Comparison of ENCODE assay signal across 8 mouse cellular contexts in genomic region chr7:19295503-19296185, GRCm38 (mm10). TPM values are rescaled to one million over a fixed set of nuclear protein-coding genes. Genes with fewer than 3 reads are reported as not detected.
DNase-seq lines count a peak whose midpoint lies in the region; ATAC-seq and TF ChIP-seq lines count a peak whose summit lies in the region.

No protein-coding gene starts in this region.

- WGBS in lung, embryonic 14.5 days: 13% methylated on average over 22 of the region's 22 CpGs
- 7% methylated on average over 21 of the region's 22 CpGs for WGBS in thymus, adult 2 months

- peak; percentile 74 to 80 (median 78) for TF ChIP-seq CTCF in MEL (IDR thresholded peaks at IDR 0.05 in 2 of 3, conservative IDR thresholded peaks at IDR 0.05 in 1 of 3; ENCODE audit: control insufficient read depth in 1 of 3, insufficient read depth in 1 of 3, low read depth in 2 of 3, low read length in 3 of 3, poor library complexity in 1 of 3, severe bottlenecking in 1 of 3)
- peak; percentile 97 for TF ChIP-seq CTCF in lung, embryonic 14.5 days (IDR thresholded peaks at IDR 0.05; ENCODE audit: low read depth)
- TF ChIP-seq CTCF in thymus, adult 2 months (IDR thresholded peaks at IDR 0.05; ENCODE audit: borderline replicate concordance, control insufficient read depth, extremely low read depth, insufficient read depth, low read length, poor library complexity): peak; percentile 95

- H3K27me3 ChIP-seq in MEL (ENCODE audit: control insufficient read depth in 1 of 2, insufficient read depth in 2 of 2, low read length in 2 of 2): no peaks in the 10 kb centered on the region
- no peaks in the 10 kb centered on the region for H3K27me3 ChIP-seq in lung, embryonic 14.5 days (ENCODE audit: insufficient read depth, low read length)
- no peaks in the 10 kb centered on the region for H3K27me3 ChIP-seq in thymus, adult 2 months (ENCODE audit: control insufficient read depth, insufficient read depth, low read length)

- H3K4me2 ChIP-seq in lung, embryonic 14.5 days: peak overlapping the region; percentile 65

- peak overlapping the region; percentile 55 to 64 for H3K4me3 ChIP-seq in MEL (ENCODE audit: control insufficient read depth in 1 of 2, insufficient read depth in 1 of 2, low read depth in 2 of 2, low read length in 2 of 2)
- peak overlapping the region; percentile 32 for H3K4me3 ChIP-seq in lung, embryonic 14.5 days (ENCODE audit: low read depth, low read length)
- H3K4me3 ChIP-seq in thymus, adult 2 months (ENCODE audit: control insufficient read depth, insufficient read depth, low read length): peak overlapping the region; percentile 97

- H3K4me1 ChIP-seq in MEL (ENCODE audit: control insufficient read depth in 1 of 2, insufficient read depth in 2 of 2, low read length in 2 of 2): peaks cover 0 to 14% of the 10 kb centered on the region in 2 experiments; a peak in 2 of 4 replicates
- 0 out of 2 replicates have a peak, but pooled peaks cover 5% of the 10 kb centered on the region for H3K4me1 ChIP-seq in lung, embryonic 14.5 days (ENCODE audit: insufficient read depth)
- peaks cover 12% of the 10 kb centered on the region for H3K4me1 ChIP-seq in thymus, adult 2 months (replicated peaks; ENCODE audit: control insufficient read depth, insufficient read depth, low read length)

- ATAC-seq in hematopoietic stem cell, adult 5-6 weeks (replicated peaks in 1 of 2; ENCODE audit: insufficient read depth in 1 of 2, low FRiP score in 2 of 2, low TSS enrichment in 1 of 2, low read depth in 1 of 2, poor library complexity in 2 of 2, severe bottlenecking in 2 of 2): peak; percentile 76 to 78
- ATAC-seq in lung, embryonic 14.5 days (ENCODE audit: insufficient read depth): peak; percentile 79

- TF ChIP-seq RAD21 in MEL (IDR thresholded peaks at IDR 0.05; ENCODE audit: low read depth, low read length): no peak

- no peaks in the 10 kb centered on the region for H3K79me2 ChIP-seq in MEL (ENCODE audit: control insufficient read depth, insufficient read depth, low read length, poor library complexity)

- peak; percentile 90 for DNase-seq in MEL (ENCODE audit: low read depth, low spot score)
- peak; percentile 98 for DNase-seq in cerebellum, adult 8-10 months
- DNase-seq in forelimb bud, embryonic 11.5 days (ENCODE audit: low read depth, low spot score): peak; percentile 95
- peak; percentile 93 to 98 for DNase-seq in layer of hippocampus, adult 8-10 months (ENCODE audit: low spot score in 2 of 2)
- peak; percentile 98 for DNase-seq in lung, embryonic 14.5 days
- DNase-seq in ovary, adult 18-20 months (ENCODE audit: low spot score): peak; percentile 85
- DNase-seq in thymus, adult 2 months: peak; percentile 97

- H3K9ac ChIP-seq in MEL (ENCODE audit: control insufficient read depth, low read depth, low read length, poor library complexity, severe bottlenecking): peak overlapping the region; percentile 41; the same call in 1 of the 2 replicates
- peak overlapping the region; percentile 40; the same call in 1 of the 2 replicates for H3K9ac ChIP-seq in lung, embryonic 14.5 days

- H3K36me3 ChIP-seq in MEL (ENCODE audit: control insufficient read depth in 1 of 2, insufficient read depth in 2 of 2, low read length in 2 of 2): peaks cover 0 to 5% of the 10 kb centered on the region in 2 experiments; a peak in 1 of 4 replicates
- no peaks in the 10 kb centered on the region for H3K36me3 ChIP-seq in lung, embryonic 14.5 days (ENCODE audit: insufficient read depth)
- no peaks in the 10 kb centered on the region for H3K36me3 ChIP-seq in thymus, adult 2 months (ENCODE audit: control insufficient read depth, insufficient read depth, low read length)

- H3K9me3 ChIP-seq in MEL (replicated peaks; ENCODE audit: insufficient read depth, low read length): no peaks in the 10 kb centered on the region
- H3K9me3 ChIP-seq in lung, embryonic 14.5 days (ENCODE audit: low read depth, low read length): no peaks in the 10 kb centered on the region; the same call in 1 of the 2 replicates

- TF ChIP-seq POLR2A in MEL (IDR thresholded peaks at IDR 0.05; ENCODE audit: control insufficient read depth in 1 of 2, insufficient read depth in 1 of 2, low read depth in 1 of 2, low read length in 2 of 2, poor library complexity in 1 of 2): no peak
- TF ChIP-seq POLR2A in thymus, adult 2 months (IDR thresholded peaks at IDR 0.05; ENCODE audit: control insufficient read depth, extremely low read depth, insufficient read depth, low read length, poor library complexity): 0 out of 2 replicates have a peak, but pooled peaks have one; percentile 26

- TF ChIP-seq EP300 in MEL (IDR thresholded peaks at IDR 0.05; ENCODE audit: low read depth in 1 of 2, low read length in 2 of 2): no peak

- H3K27ac ChIP-seq in MEL (ENCODE audit: control insufficient read depth, low read depth, low read length): no peak overlapping the region
- no peak overlapping the region for H3K27ac ChIP-seq in lung, embryonic 14.5 days (ENCODE audit: low read depth)
- H3K27ac ChIP-seq in thymus, adult 2 months (ENCODE audit: control insufficient read depth, insufficient read depth, low read length): no peak overlapping the region

TF ChIP-seq in MEL, 35 proteins besides CTCF, POLR2A, EP300 and RAD21 (continues in another document):
- TF ChIP-seq MYC (IDR thresholded peaks at IDR 0.05; ENCODE audit: low read depth, low read length): no peak
- TF ChIP-seq HCFC1 (IDR thresholded peaks at IDR 0.05; ENCODE audit: low read depth, low read length): peak; percentile 99
- TF ChIP-seq TCF12 (IDR thresholded peaks at IDR 0.05; ENCODE audit: low read depth, low read length): no peak
- TF ChIP-seq ZMIZ1 (IDR thresholded peaks at IDR 0.05; ENCODE audit: low read depth, low read length): no peak
- TF ChIP-seq MYB (IDR thresholded peaks at IDR 0.05; ENCODE audit: low read depth, low read length): no peak
- no peak for TF ChIP-seq ZC3H11A (IDR thresholded peaks at IDR 0.05; ENCODE audit: low read depth, low read length)
- no peak for TF ChIP-seq MEF2A (IDR thresholded peaks at IDR 0.05; ENCODE audit: extremely low read depth, insufficient replicate concordance, low read depth, low read length, poor library complexity, severe bottlenecking)
- TF ChIP-seq GABPA (IDR thresholded peaks at IDR 0.05; ENCODE audit: low read depth, low read length): no peak
- no peak for TF ChIP-seq RCOR1 (IDR thresholded peaks at IDR 0.05; ENCODE audit: low read depth, low read length)
- TF ChIP-seq JUND (IDR thresholded peaks at IDR 0.05; ENCODE audit: low read depth, low read length): no peak
- TF ChIP-seq SIN3A (IDR thresholded peaks at IDR 0.05; ENCODE audit: low read length): no peak; the same call in 1 of the 2 replicates
- no peak for TF ChIP-seq SMC3 (IDR thresholded peaks at IDR 0.05; ENCODE audit: low read depth, low read length)
- TF ChIP-seq MAX (IDR thresholded peaks at IDR 0.05; ENCODE audit: low read length): no peak
- TF ChIP-seq ETS1 (IDR thresholded peaks at IDR 0.05; ENCODE audit: low read depth, low read length): no peak
- no peak for TF ChIP-seq MXI1 (IDR thresholded peaks at IDR 0.05; ENCODE audit: low read depth, low read length)
- TF ChIP-seq ELF1 (IDR thresholded peaks at IDR 0.05; ENCODE audit: low read depth, low read length): peak; percentile 93
- no peak for TF ChIP-seq TAL1 (IDR thresholded peaks at IDR 0.05; ENCODE audit: low read length)

RNA-seq across cellular contexts. Expression of gene Rtn2, which starts 13.2 kb away (rescaled TPM):
- 0.27 and 0.52 TPM in 2 replicates for total RNA-seq in MEL (2012; rRNA removed)
- polyA plus RNA-seq in MEL (2012; ENCODE audit: insufficient read depth in 1 of 2, insufficient read length in 2 of 2, low read depth in 1 of 2, low replicate concordance in 2 of 2, missing spikeins in 1 of 2): 1 to 10 TPM in 1 of 2 experiments, not detected in 1; 1.4 TPM
- not detected in 2 replicates for total RNA-seq in hematopoietic stem cell, adult 5-6 weeks (2017)
- 10 to 100 TPM; 76.6 to 96.7 (median 85.4) TPM for total RNA-seq in layer of hippocampus, adult 8-10 months (2022)
- 8.0 and 9.1 TPM in 2 replicates for polyA plus RNA-seq in lung, embryonic 14.5 days (2014; fragmentation: Nextera tagmentation; extraction: Ambion mirVana)
- polyA plus RNA-seq in thymus, adult 2 months (2012; rRNA removed): 3.0 and 19.9 TPM in 2 replicates

RNA-seq across cellular contexts. Expression of gene Fosb, which starts 14.2 kb away (rescaled TPM):
- 0.04 and 0.10 TPM in 2 replicates for total RNA-seq in MEL (2012; rRNA removed)
- under 1 TPM in 1 of 2 experiments, not detected in 1; 0.49 TPM for polyA plus RNA-seq in MEL (2012; ENCODE audit: insufficient read depth in 1 of 2, insufficient read length in 2 of 2, low read depth in 1 of 2, low replicate concordance in 2 of 2, missing spikeins in 1 of 2)
- total RNA-seq in hematopoietic stem cell, adult 5-6 weeks (2017): 190 and 280 TPM in 2 replicates
- 10 to 100 TPM in 3 of 4 experiments, 1 to 10 TPM in 1; 5.4 to 13.8 (median 10.7) TPM for total RNA-seq in layer of hippocampus, adult 8-10 months (2022)
- polyA plus RNA-seq in lung, embryonic 14.5 days (2014; fragmentation: Nextera tagmentation; extraction: Ambion mirVana): not detected in 2 replicates
- polyA plus RNA-seq in thymus, adult 2 months (2012; rRNA removed): 1.8 and 1.9 TPM in 2 replicates

RNA-seq across cellular contexts. Expression of gene Ppm1n, which starts 15.8 kb away (rescaled TPM):
- total RNA-seq in MEL (2012; rRNA removed): not detected in 2 replicates
- not detected for polyA plus RNA-seq in MEL (2012; ENCODE audit: insufficient read depth in 1 of 2, insufficient read length in 2 of 2, low read depth in 1 of 2, low replicate concordance in 2 of 2, missing spikeins in 1 of 2)
- total RNA-seq in hematopoietic stem cell, adult 5-6 weeks (2017): 0.25 TPM in 1 of 2 replicates, not detected in the other
- under 1 TPM in 1 of 4 experiments, not detected in 3; 0.28 TPM for total RNA-seq in layer of hippocampus, adult 8-10 months (2022)
- polyA plus RNA-seq in lung, embryonic 14.5 days (2014; fragmentation: Nextera tagmentation; extraction: Ambion mirVana): not detected in 2 replicates
- 0.57 and 0.63 TPM in 2 replicates for polyA plus RNA-seq in thymus, adult 2 months (2012; rRNA removed)

RNA-seq across cellular contexts. Expression of gene Vasp, which starts 24.0 kb away (rescaled TPM):
- 121 and 130 TPM in 2 replicates for total RNA-seq in MEL (2012; rRNA removed)
- 100 to 1,000 TPM in 1 of 2 experiments, not detected in 1; 185 TPM for polyA plus RNA-seq in MEL (2012; ENCODE audit: insufficient read depth in 1 of 2, insufficient read length in 2 of 2, low read depth in 1 of 2, low replicate concordance in 2 of 2, missing spikeins in 1 of 2)
- 99.8 and 117 TPM in 2 replicates for total RNA-seq in hematopoietic stem cell, adult 5-6 weeks (2017)
- 10 to 100 TPM; 17.4 to 26.8 (median 19.5) TPM for total RNA-seq in layer of hippocampus, adult 8-10 months (2022)
- polyA plus RNA-seq in lung, embryonic 14.5 days (2014; fragmentation: Nextera tagmentation; extraction: Ambion mirVana): 88.9 and 95.3 TPM in 2 replicates
- 325 and 327 TPM in 2 replicates for polyA plus RNA-seq in thymus, adult 2 months (2012; rRNA removed)

RNA-seq across cellular contexts. Expression of gene Ercc1, which starts 48.9 kb away (rescaled TPM):
- total RNA-seq in MEL (2012; rRNA removed): 22.2 and 25.9 TPM in 2 replicates
- polyA plus RNA-seq in MEL (2012; ENCODE audit: insufficient read depth in 1 of 2, insufficient read length in 2 of 2, low read depth in 1 of 2, low replicate concordance in 2 of 2, missing spikeins in 1 of 2): 10 to 100 TPM in 1 of 2 experiments, not detected in 1; 37.5 TPM
- 20.0 and 28.0 TPM in 2 replicates for total RNA-seq in hematopoietic stem cell, adult 5-6 weeks (2017)
- total RNA-seq in layer of hippocampus, adult 8-10 months (2022): 10 to 100 TPM; 41.9 to 47.8 (median 43.2) TPM
- 88.6 and 90.5 TPM in 2 replicates for polyA plus RNA-seq in lung, embryonic 14.5 days (2014; fragmentation: Nextera tagmentation; extraction: Ambion mirVana)
- polyA plus RNA-seq in thymus, adult 2 months (2012; rRNA removed): 62.3 and 63.6 TPM in 2 replicates

Comparison
In these comparisons a context has a peak if more than half of its experiments do, and no peak if none do; other contexts are left out.
1. H3K4me3 ChIP-seq: peak in every context shown above with its lines; median percentile 97 in thymus, adult 2 months; 60 in MEL; 32 in lung, embryonic 14.5 days.
2. RNA of gene Rtn2, which starts 13.2 kb away (total RNA-seq): 76.6 to 96.7 TPM in layer of hippocampus, adult 8-10 months; 0.27 to 0.52 TPM in MEL and not detected in hematopoietic stem cell, adult 5-6 weeks; every median in the first group is over 10 times any median in the second.
3. RNA of gene Fosb, which starts 14.2 kb away (total RNA-seq): 190 to 280 TPM in hematopoietic stem cell, adult 5-6 weeks; 5.4 to 13.8 TPM in layer of hippocampus, adult 8-10 months and 0.04 to 0.10 TPM in MEL; every median in the first group is over 10 times any median in the second.
4. Peak in every context shown above with its lines, with median percentiles within 50 percentile points of each other: DNase-seq and CTCF ChIP-seq.